Mouse (Mus musculus): ENCODE data around the gene Olfr202. TPM values are rescaled to one million over a fixed set of nuclear protein-coding genes. Genes with fewer than 3 reads are reported as not detected.
"Not testable (repeated sequence)": the region's sequence is repeated elsewhere in the genome, so short reads cannot be mapped to it uniquely, and the experiment has no call there.

The Olfr202 gene
- not detected in 2 replicates for polyA plus RNA-seq (2015; fragmentation: Nextera tagmentation; extraction: Ambion mirVana)

DNA sequence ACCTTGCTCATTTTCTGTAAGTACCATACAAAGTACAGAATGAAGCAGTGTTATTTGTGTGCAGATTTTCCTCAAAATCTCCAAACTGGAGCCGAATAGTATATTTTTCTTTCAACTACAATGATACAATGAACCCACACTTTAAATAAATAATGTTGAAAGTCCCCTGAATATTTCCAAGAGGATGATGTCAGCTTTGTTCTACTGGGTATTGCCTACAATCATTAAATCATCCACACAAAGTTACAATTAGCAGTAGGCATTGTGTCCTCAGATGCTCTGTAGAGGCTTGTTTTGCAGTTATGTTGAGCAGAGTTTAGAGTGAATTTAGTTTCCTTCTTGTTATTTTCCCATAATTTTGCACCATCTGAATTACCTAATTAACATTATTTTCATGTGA is at the start of gene Olfr202:
Olfr202 (minus strand) TSS at position 101 of the 400 bp plus-strand sequence.
- H3K9ac ChIP-seq (ENCODE audit: low read depth, low read length), result no peak within 1 kb of the TSS
- no peaks in the 10 kb centered on the region for H3K4me1 ChIP-seq (replicated peaks; ENCODE audit: insufficient read depth, low read length)
- H3K4me3 ChIP-seq (replicated peaks; ENCODE audit: low read depth, low read length), result no peak within 1 kb of the TSS
- no peak within 1 kb of the TSS for H3K4me2 ChIP-seq (ENCODE audit: low read length)
- no peak for DNase-seq (ENCODE audit: low spot score)
- ATAC-seq (replicated peaks; ENCODE audit: low FRiP score, low read depth), result no peak
- WGBS, result 84% methylated on average over 1 of the region's 1 CpGs
- no peak within 1 kb of the TSS for H3K27ac ChIP-seq
- no peaks in the 10 kb centered on the region for H3K27me3 ChIP-seq (ENCODE audit: insufficient read depth, low read length)
- H3K9me3 ChIP-seq (replicated peaks; ENCODE audit: low read length), result no peaks in the 10 kb centered on the region
- TF ChIP-seq CTCF (IDR thresholded peaks at IDR 0.05; ENCODE audit: low read depth), result no peak
- no peaks in the 10 kb centered on the region for H3K36me3 ChIP-seq (ENCODE audit: insufficient read depth, low read length)

DNA sequence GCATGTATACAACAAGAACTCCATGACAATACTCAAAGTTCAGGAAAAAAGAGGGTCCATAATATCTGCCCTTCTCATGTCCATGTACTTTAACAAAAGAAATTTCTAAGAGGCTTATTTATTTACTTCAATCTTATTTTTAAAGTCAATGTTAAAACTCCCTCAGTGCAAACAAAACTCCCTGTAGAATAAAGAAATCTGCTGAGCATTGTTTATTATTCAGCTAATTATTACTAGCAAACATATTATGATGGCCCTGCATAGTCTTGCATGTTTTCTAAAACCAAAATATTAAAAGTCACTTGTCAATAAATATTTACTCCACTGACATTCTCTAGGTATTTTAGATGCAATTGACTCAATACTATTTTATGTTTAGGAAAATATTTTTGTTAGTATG is 44.4 kb upstream of the Olfr202 start, which contains the start of gene Olfr205:
Olfr205 (minus strand) TSS at position 101 of the 400 bp plus-strand sequence.
- no peak for TF ChIP-seq CTCF (IDR thresholded peaks at IDR 0.05; ENCODE audit: low read depth)
- H3K36me3 ChIP-seq (ENCODE audit: insufficient read depth, low read length), result no peaks in the 10 kb centered on the region
- H3K9ac ChIP-seq (ENCODE audit: low read depth, low read length), result no peak within 1 kb of the TSS
- no peak within 1 kb of the TSS for H3K27ac ChIP-seq
- no peaks in the 10 kb centered on the region for H3K9me3 ChIP-seq (replicated peaks; ENCODE audit: low read length)
- H3K27me3 ChIP-seq (ENCODE audit: insufficient read depth, low read length), result no peaks in the 10 kb centered on the region
- H3K4me3 ChIP-seq (replicated peaks; ENCODE audit: low read depth, low read length), result no peak within 1 kb of the TSS
- H3K4me1 ChIP-seq (replicated peaks; ENCODE audit: insufficient read depth, low read length), result no peaks in the 10 kb centered on the region
- DNase-seq (ENCODE audit: low spot score) (no peak), ATAC-seq (replicated peaks; ENCODE audit: low FRiP score, low read depth) (no peak)
- no peak within 1 kb of the TSS for H3K4me2 ChIP-seq (ENCODE audit: low read length)

- not testable (repeated sequence) for H3K9me3 ChIP-seq (replicated peaks; ENCODE audit: low read length); DNase-seq (ENCODE audit: low spot score); H3K4me2 ChIP-seq (ENCODE audit: low read length); H3K4me3 ChIP-seq (replicated peaks; ENCODE audit: low read depth, low read length); ATAC-seq (replicated peaks; ENCODE audit: low FRiP score, low read depth); H3K9ac ChIP-seq (ENCODE audit: low read depth, low read length); H3K27ac ChIP-seq; H3K4me1 ChIP-seq (replicated peaks; ENCODE audit: insufficient read depth, low read length); H3K36me3 ChIP-seq (ENCODE audit: insufficient read depth, low read length); H3K27me3 ChIP-seq (ENCODE audit: insufficient read depth, low read length)
- 69% methylated on average over 1 of the region's 1 CpGs for WGBS
These were observed 36.7 kb upstream of the Olfr202 start for GRCm38 (mm10) chr16:59323262-59323661.

DNA sequence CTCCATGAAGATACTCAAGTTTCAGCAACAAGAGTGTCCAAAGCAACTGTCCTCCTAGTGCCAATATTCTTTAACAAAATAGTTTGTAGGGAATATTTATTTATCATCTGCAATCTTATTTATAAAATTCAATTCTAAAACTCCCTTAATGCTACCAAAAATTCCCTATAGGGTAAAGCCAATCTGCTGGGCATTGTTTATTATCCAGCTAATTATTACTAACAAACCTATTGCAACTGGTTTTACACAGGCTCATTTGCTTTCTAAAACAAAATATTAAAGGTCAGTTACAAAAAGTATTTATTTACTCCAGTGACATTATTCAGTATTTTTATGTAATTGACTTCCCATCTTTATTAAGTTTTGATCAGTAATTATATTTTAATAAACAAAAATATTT is 31.6 kb upstream of the Olfr202 start, which contains the start of gene Olfr204:
Olfr204 (minus strand) TSS at position 101 of the 400 bp plus-strand sequence.
- ATAC-seq (replicated peaks; ENCODE audit: low FRiP score, low read depth) (no peak), DNase-seq (ENCODE audit: low spot score) (no peak)
- Histone ChIP-seq H3K9me3 (replicated peaks; ENCODE audit: low read length) (no peaks in the 10 kb centered on the region), H3K4me2 (ENCODE audit: low read length) (no peak within 1 kb of the TSS), H3K27me3 (ENCODE audit: insufficient read depth, low read length) (no peaks in the 10 kb centered on the region), H3K36me3 (ENCODE audit: insufficient read depth, low read length) (no peaks in the 10 kb centered on the region), H3K27ac (no peak within 1 kb of the TSS), H3K9ac (ENCODE audit: low read depth, low read length) (no peak within 1 kb of the TSS), H3K4me1 (replicated peaks; ENCODE audit: insufficient read depth, low read length) (no peaks in the 10 kb centered on the region), H3K4me3 (replicated peaks; ENCODE audit: low read depth, low read length) (no peak within 1 kb of the TSS)
- TF ChIP-seq CTCF (IDR thresholded peaks at IDR 0.05; ENCODE audit: low read depth), result no peak

DNA sequence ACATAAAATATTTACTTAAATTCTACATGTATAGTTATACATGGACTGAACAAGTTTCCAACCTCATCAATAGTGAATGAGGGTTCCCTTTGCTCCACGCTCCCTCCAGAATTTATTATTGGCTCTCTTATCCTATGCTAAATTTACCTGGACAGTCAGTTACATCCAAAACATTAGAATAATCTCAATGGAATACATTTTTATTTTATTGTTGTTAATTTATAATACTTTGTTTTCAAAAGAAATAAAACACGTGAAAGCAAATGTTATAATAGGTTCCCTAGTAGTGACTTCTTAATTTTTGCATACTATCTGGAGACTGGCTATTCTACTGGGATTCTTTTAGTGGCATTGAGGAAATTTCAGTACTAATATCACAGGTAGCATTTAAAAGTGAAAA is 12.0 kb upstream of the Olfr202 start, which contains the start of gene Olfr203:
Olfr203 (plus strand) TSS at position 301 of the 400 bp plus-strand sequence.
- no peak within 1 kb of the TSS for H3K9ac ChIP-seq (ENCODE audit: low read depth, low read length)
- ATAC-seq (replicated peaks; ENCODE audit: low FRiP score, low read depth) (no peak), DNase-seq (ENCODE audit: low spot score) (no peak)
- no peak for TF ChIP-seq CTCF (IDR thresholded peaks at IDR 0.05; ENCODE audit: low read depth)
- no peaks in the 10 kb centered on the region for H3K27me3 ChIP-seq (ENCODE audit: insufficient read depth, low read length)
- H3K4me3 ChIP-seq (replicated peaks; ENCODE audit: low read depth, low read length), result no peak within 1 kb of the TSS
- H3K9me3 ChIP-seq (replicated peaks; ENCODE audit: low read length), result no peaks in the 10 kb centered on the region
- H3K4me1 ChIP-seq (replicated peaks; ENCODE audit: insufficient read depth, low read length), result no peaks in the 10 kb centered on the region
- 84% methylated on average over 2 of the region's 2 CpGs for WGBS
- H3K36me3 ChIP-seq (ENCODE audit: insufficient read depth, low read length), result no peaks in the 10 kb centered on the region
- no peak within 1 kb of the TSS for H3K4me2 ChIP-seq (ENCODE audit: low read length)
- H3K27ac ChIP-seq, result no peak within 1 kb of the TSS

GRCm38 (mm10) chr16:59287576-59287975 is 983 bp upstream of the Olfr202 start:
- not testable (repeated sequence) for H3K9me3 ChIP-seq (replicated peaks; ENCODE audit: low read length); H3K4me3 ChIP-seq (replicated peaks; ENCODE audit: low read depth, low read length); DNase-seq (ENCODE audit: low spot score); H3K27me3 ChIP-seq (ENCODE audit: insufficient read depth, low read length); H3K9ac ChIP-seq (ENCODE audit: low read depth, low read length); H3K4me1 ChIP-seq (replicated peaks; ENCODE audit: insufficient read depth, low read length); H3K36me3 ChIP-seq (ENCODE audit: insufficient read depth, low read length); H3K27ac ChIP-seq; H3K4me2 ChIP-seq (ENCODE audit: low read length); ATAC-seq (replicated peaks; ENCODE audit: low FRiP score, low read depth)
- WGBS, result 73% methylated on average over 9 of the region's 9 CpGs

DNA sequence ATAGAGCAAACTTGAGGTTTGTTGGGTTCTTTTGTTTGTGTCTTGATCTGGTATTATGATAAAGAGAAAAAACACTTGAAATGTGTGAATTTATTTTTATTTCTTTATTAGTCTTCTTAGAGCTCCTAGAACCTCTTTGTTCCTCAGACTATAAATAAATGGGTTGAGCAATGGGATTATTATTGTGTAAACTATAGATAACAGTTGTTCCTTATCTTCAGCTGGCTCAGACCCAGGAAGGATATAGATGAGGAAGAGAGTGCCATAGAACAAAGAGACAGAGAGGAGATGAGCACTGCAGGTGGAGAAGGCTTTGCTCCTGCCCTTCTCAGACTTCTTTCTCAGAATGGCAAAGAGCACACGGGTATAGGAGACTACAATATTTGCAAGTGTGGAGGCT is 3.1 kb downstream of the Olfr202 start:
- WGBS, result 80% methylated on average over 1 of the region's 1 CpGs
- ATAC-seq (replicated peaks; ENCODE audit: low FRiP score, low read depth) (no peak), DNase-seq (ENCODE audit: low spot score) (no peak)
- H3K27me3 ChIP-seq (ENCODE audit: insufficient read depth, low read length), result no peaks in the 10 kb centered on the region
- no peaks in the 10 kb centered on the region for H3K36me3 ChIP-seq (ENCODE audit: insufficient read depth, low read length)
- no peak for TF ChIP-seq CTCF (IDR thresholded peaks at IDR 0.05; ENCODE audit: low read depth)
- H3K4me2 ChIP-seq (ENCODE audit: low read length), result no peak overlapping the region
- H3K27ac ChIP-seq, result no peak overlapping the region
- H3K9me3 ChIP-seq (replicated peaks; ENCODE audit: low read length), result no peaks in the 10 kb centered on the region
- H3K4me3 ChIP-seq (replicated peaks; ENCODE audit: low read depth, low read length), result no peak overlapping the region
- no peaks in the 10 kb centered on the region for H3K4me1 ChIP-seq (replicated peaks; ENCODE audit: insufficient read depth, low read length)
- H3K9ac ChIP-seq (ENCODE audit: low read depth, low read length), result no peak overlapping the region

All from kidney, postnatal 0 days (tissue).